Mouse (Mus musculus) olfactory bulb, adult 2 months (tissue): ENCODE results near the gene Brd1.

Source experiments
- CTCF ChIP-seq: fragments of 200-500 bp; IDR thresholded peaks from 2 replicates; pipeline ENCODE4 v1.5.1; 2012; ENCODE audit warnings: low read depth, mild to moderate bottlenecking, low read length, moderate library complexity; ENCODE audit not compliant: insufficient read depth
- POLR2A ChIP-seq: fragments of 200-500 bp; IDR thresholded peaks from 2 replicates; pipeline ENCODE4 v1.6.1; 2012; ENCODE audit warnings: mild to moderate bottlenecking, low read depth, low read length, moderate library complexity; ENCODE audit not compliant: insufficient read depth

GRCm38 (mm10) chr15:88702501-88702900, 31.5 kb downstream of the Brd1 start:
- TF ChIP-seq CTCF (no peak), POLR2A (no peak)
